Mouse (Mus musculus) G1E (cell line): ENCODE data around the gene Ptrh1. TPM values are rescaled to one million over a fixed set of nuclear protein-coding genes. Genes with fewer than 3 reads are reported as not detected.

Experiments
- ATAC-seq: 2 replicates; pipeline ENCODE4 v1.8.0; 2016; ENCODE audit warnings: mild to moderate bottlenecking; ENCODE audit not compliant: insufficient number of reproducible peaks, poor library complexity, low FRiP score, severe bottlenecking; ENCODE audit errors: extremely low read depth
- DNase-seq: peaks from one replicate; pipeline ENCODE4 v3.0.0; 2012; ENCODE audit warnings: low spot score
- H3K27me3 ChIP-seq: 2 replicates; pipeline ENCODE4 v1.6.1; 2012; ENCODE audit warnings: mild to moderate bottlenecking, low read length, inconsistent platforms; ENCODE audit not compliant: insufficient read depth
- H3K36me3 ChIP-seq: replicated peaks from 2 replicates; pipeline ENCODE3; 2012; ENCODE audit warnings: mild to moderate bottlenecking, inconsistent platforms
- H3K4me1 ChIP-seq: 2 replicates; pipeline ENCODE4 v1.6.1; 2012; ENCODE audit warnings: low read depth, low read length, inconsistent platforms, mixed read lengths; ENCODE audit not compliant: insufficient read depth
- H3K4me3 ChIP-seq: 2 replicates; pipeline ENCODE4 v1.5.1; 2012; ENCODE audit warnings: low read depth, mild to moderate bottlenecking, inconsistent platforms, low read length, moderate library complexity, mixed read lengths
- H3K9me3 ChIP-seq: replicated peaks from 2 replicates; pipeline ENCODE4 v1.6.1; 2012; ENCODE audit warnings: inconsistent platforms
- CTCF ChIP-seq: IDR thresholded peaks from 2 replicates; pipeline ENCODE4 v1.5.1; 2012; ENCODE audit warnings: low read depth, low read length, inconsistent platforms, mixed read lengths
- GATA1 ChIP-seq: IDR thresholded peaks from 2 replicates; pipeline ENCODE4 v1.6.1; 2012; ENCODE audit warnings: borderline replicate concordance, low read length, inconsistent platforms, mixed read lengths
- GATA2 ChIP-seq: IDR thresholded peaks from 2 replicates; pipeline ENCODE4 v1.6.1; 2012; ENCODE audit warnings: low read depth, low read length, inconsistent platforms, borderline replicate concordance
- POLR2AphosphoS5 ChIP-seq: IDR thresholded peaks from 2 replicates; pipeline ENCODE4 v1.6.1; 2012; ENCODE audit warnings: low read depth, low read length, inconsistent platforms; ENCODE audit not compliant: insufficient replicate concordance
- TAL1 ChIP-seq: conservative IDR thresholded peaks from 2 replicates; pipeline ENCODE4 v1.6.1; 2012; ENCODE audit warnings: low read depth, low read length, inconsistent platforms, mixed read lengths
- polyA plus RNA-seq: library from polyadenylated mRNA; stranded (reverse); fragments of >175 nt; gene quantifications from 2 replicates; pipeline ENCODE4 v1.2.3, GENCODE M21; 2012
- total RNA-seq, 2 experiments: library from RNA; stranded (forward) in 1 of 2; stranded (reverse) in 1 of 2; fragments of 200-1000 nt in 1 of 2; fragments of >200 nt in 1 of 2; fragmentation: Nextera tagmentation in 1 of 2; gene quantifications; 2 replicates each; pipeline ENCODE4 v1.2.3; 2014 to 2017

The Ptrh1 gene
- total and polyA plus RNA-seq, 3 experiments: 3.4 to 5.0 (median 4.3) TPM

DNA sequence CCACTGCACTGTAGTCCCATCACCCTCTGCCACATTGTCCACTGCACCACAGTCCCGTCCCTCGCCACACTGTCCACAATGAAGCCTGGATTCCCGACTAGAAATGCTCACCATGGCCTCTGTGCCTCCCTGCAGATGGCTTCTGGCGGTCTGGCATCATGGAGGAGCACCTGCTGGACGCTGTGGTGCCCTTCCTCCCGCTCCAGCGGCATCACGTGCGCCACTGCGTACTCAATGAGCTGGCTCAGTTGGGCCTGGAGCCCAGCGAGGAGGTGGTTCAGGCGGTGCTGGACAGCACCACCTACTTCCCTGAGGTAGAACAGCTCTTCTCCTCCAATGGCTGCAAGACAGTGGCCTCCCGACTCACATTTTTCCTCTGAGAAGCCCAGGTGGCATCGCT is 14.2 kb upstream of the Ptrh1 start:
- ATAC-seq (no peak), DNase-seq (no peak)
- TF ChIP-seq POLR2AphosphoS5 (no peak), GATA2 (no peak)
- H3K36me3 ChIP-seq: peaks cover 51% of the 10 kb centered on the region
- no peaks in the 10 kb centered on the region for H3K9me3 ChIP-seq
- peak overlapping the region; percentile 4; the same call in 1 of the 2 replicates for H3K4me3 ChIP-seq
- H3K4me1 ChIP-seq: peaks cover 12% of the 10 kb centered on the region
- H3K27me3 ChIP-seq: peaks cover 9% of the 10 kb centered on the region

DNA sequence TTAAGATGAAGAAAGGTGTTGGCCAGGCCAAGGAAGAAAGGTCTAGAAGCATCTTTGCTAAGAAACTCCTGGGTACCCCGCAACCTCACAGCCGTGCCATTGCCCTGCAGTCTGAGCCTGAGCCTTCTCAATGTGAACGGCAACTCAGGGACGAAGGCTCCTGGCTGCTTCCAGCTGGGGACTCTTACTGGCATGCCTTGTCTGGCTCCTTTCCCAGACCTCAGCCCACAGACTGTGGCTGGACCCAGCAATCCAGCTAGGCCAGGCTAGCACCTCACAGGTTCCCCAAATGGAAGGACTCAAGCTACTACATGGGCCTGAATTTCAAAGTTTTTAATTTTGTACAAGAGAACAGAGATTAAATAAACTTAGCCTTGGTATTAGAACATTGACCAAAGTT is 13.7 kb upstream of the Ptrh1 start:
- ATAC-seq (no peak), DNase-seq (no peak)
- H3K4me1 ChIP-seq: peaks cover 9% of the 10 kb centered on the region
- TF ChIP-seq CTCF (no peak), POLR2AphosphoS5 (no peak), GATA1 (no peak), TAL1 (no peak), GATA2 (no peak)
- H3K27me3 ChIP-seq: peaks cover 11% of the 10 kb centered on the region
- peaks cover 51% of the 10 kb centered on the region for H3K36me3 ChIP-seq
- no peak overlapping the region for H3K4me3 ChIP-seq
- H3K9me3 ChIP-seq: no peaks in the 10 kb centered on the region

DNA sequence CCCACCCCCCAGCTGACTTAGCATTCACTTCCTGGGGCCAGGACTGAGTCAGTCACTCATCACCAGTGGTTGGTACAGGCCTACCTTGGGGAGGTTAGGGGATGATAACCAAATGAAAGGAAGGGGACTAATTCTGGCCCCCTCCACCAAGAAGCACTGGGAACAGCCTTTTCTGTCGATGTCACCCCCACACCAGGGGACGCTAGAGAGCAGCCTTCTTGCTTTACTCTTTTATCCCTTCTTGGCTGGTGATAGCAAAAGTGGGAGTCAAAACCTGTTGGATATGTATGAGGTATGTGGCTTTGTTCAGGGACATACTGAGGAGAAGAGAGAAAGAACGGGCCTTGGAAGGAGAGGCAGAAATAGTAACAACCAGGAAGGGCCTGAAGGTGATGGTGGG is 12.2 kb upstream of the Ptrh1 start:
- Histone ChIP-seq H3K27me3 (peaks cover 19% of the 10 kb centered on the region), H3K36me3 (peaks cover 50% of the 10 kb centered on the region), H3K4me1 (peaks cover 4% of the 10 kb centered on the region; the same call in 1 of the 2 replicates), H3K4me3 (no peak overlapping the region), H3K9me3 (no peaks in the 10 kb centered on the region)
- no peak for DNase-seq
- peak; percentile 78 for TF ChIP-seq CTCF
- no peak for TF ChIP-seq POLR2AphosphoS5
- ATAC-seq: no peak

DNA sequence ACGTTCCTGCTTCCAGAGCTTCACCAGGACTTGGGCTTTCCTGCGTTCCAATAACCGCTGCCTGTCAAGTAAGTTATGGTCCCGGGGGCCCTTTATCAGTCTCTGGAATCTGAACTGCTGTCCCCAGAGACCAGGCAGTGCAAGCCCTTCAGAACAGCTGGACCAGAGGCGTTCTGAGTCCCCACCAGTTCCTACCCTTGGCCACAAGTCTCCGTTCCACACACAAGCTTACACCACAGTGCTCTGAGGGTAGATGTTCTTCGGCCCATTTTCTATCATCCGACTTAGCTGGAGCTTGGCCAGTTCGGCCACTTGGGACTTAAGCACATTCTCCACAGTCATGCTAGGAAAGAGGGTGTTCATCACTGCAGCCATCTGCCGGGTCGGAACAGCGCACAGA is 8.3 kb upstream of the Ptrh1 start:
- ATAC-seq (no peak), DNase-seq (no peak)
- Histone ChIP-seq H3K9me3 (no peaks in the 10 kb centered on the region), H3K4me1 (peaks cover 17% of the 10 kb centered on the region), H3K36me3 (peaks cover 11% of the 10 kb centered on the region), H3K4me3 (no peak overlapping the region), H3K27me3 (peaks cover 39% of the 10 kb centered on the region)
- TF ChIP-seq CTCF (no peak), TAL1 (no peak), GATA1 (no peak), GATA2 (no peak), POLR2AphosphoS5 (no peak)

DNA sequence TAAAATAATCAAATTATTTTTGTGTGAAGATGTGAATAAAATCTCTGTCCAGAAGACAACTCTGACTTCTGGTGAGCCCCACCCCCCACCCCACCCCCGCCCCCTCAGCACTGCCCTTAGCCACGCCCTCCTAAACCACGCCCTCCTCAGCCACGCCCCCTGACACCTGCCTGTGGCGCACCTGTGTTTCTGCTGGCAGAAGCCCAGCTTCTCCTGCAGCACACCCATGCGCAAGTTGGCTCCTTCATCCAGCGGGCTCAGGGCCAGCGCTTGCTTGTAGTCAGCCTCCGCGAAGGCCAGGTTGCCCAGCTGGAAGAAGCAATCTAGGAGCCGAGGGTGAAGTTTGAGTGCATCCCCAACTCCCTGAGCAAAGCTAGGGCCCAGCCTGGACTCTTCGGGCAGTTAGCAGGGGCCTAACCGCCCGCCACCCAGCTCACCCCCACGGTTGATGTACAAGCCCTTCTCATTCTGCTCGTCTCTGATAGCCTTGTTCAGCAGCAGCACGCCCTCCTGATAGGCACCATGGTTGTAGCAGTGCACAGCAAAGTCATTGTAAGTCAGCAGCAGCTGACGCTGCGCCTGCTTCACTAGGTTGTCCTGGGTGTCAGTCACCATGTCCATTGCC is 6.8 kb upstream of the Ptrh1 start:
- DNase-seq (no peak), ATAC-seq (no peak)
- peaks cover 45% of the 10 kb centered on the region for H3K27me3 ChIP-seq
- H3K9me3 ChIP-seq: no peaks in the 10 kb centered on the region
- H3K4me3 ChIP-seq: no peak overlapping the region
- no peaks in the 10 kb centered on the region for H3K36me3 ChIP-seq
- TF ChIP-seq GATA1 (no peak), POLR2AphosphoS5 (no peak), GATA2 (no peak), TAL1 (no peak)
- H3K4me1 ChIP-seq: peaks cover 18% of the 10 kb centered on the region

DNA sequence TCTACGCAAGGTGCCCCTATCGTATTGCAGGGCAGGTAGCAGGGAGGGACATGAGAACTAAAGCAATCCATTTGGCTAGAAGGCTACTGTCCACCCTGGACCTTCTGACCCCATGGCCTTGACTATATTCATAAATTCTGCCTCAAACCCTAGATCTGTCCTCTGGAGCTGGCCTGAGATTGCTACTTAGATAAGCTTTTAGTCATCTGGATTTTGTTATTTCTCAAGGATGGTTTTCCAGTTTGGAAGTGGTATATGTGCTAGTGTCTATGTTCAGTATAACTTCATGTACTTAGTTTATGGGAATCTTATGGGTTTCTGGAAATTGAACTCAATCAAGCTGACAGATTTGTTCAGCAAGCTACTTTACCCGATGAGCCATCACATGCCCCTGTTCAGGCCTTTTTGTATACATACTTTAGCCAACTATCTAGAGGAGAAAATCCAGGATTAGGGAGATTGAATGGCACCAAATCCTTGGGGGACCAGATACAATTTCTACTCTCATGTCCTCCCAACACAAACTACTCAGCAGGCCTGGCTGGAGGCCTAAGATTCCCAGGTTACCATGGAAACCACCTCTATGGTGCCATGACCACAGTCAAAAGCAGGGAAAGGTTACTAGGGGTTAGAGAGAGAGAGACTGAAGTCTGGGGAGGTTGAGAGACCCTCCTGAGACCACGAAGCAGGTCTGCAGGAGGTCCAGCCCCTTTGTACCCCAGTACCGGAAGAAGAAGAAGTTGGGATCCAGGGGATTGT is 6.1 kb upstream of the Ptrh1 start:
- Histone ChIP-seq H3K36me3 (no peaks in the 10 kb centered on the region), H3K4me3 (no peak overlapping the region), H3K27me3 (peaks cover 45% of the 10 kb centered on the region), H3K4me1 (peaks cover 20% of the 10 kb centered on the region), H3K9me3 (no peaks in the 10 kb centered on the region)
- no peak for ATAC-seq
- no peak for DNase-seq
- TF ChIP-seq POLR2AphosphoS5: no peak
- no peak for TF ChIP-seq GATA1
- TF ChIP-seq CTCF: no peak
- TF ChIP-seq GATA2: no peak
- no peak for TF ChIP-seq TAL1
